Mouse (Mus musculus) splenic B cell, adult 2 months (primary cell): Measurements from ENCODE around the gene Ceacam18.
A peak's percentile ranks its signal among the peaks of the same experiment; 100 is the strongest.
"Not testable (repeated sequence)": the region's sequence is repeated elsewhere in the genome, so short reads cannot be mapped to it uniquely, and the experiment has no call there.

ENCODE experiments used
- DNase-seq: peaks from one replicate; pipeline ENCODE4 v3.0.0-alpha.2; 2011; ENCODE audit warnings: low read depth, low spot score
- H3K27me3 ChIP-seq: 2 replicates; pipeline ENCODE4 v1.6.1; 2012; ENCODE audit warnings: mild to moderate bottlenecking, low read length, moderate library complexity, mixed read lengths; ENCODE audit not compliant: control insufficient read depth, poor library complexity, insufficient read depth, severe bottlenecking
- H3K36me3 ChIP-seq: 2 replicates; pipeline ENCODE4 v1.6.1; 2012; ENCODE audit warnings: mild to moderate bottlenecking, low read length, moderate library complexity, mixed read lengths; ENCODE audit not compliant: control insufficient read depth, poor library complexity, insufficient read depth, severe bottlenecking

Gene Ceacam18

GRCm38 (mm10) chr7:43642587-43642986 is 8.1 kb downstream of the Ceacam18 start:
- no peaks in the 10 kb centered on the region for H3K27me3 ChIP-seq
- no peak for DNase-seq
- H3K36me3 ChIP-seq, result no peaks in the 10 kb centered on the region

- no peaks in the 10 kb centered on the region for H3K27me3 ChIP-seq
- DNase-seq, result no peak
- H3K36me3 ChIP-seq, result no peaks in the 10 kb centered on the region
These were observed 8.6 kb downstream of the Ceacam18 start for GRCm38 (mm10) chr7:43643046-43643652.

GRCm38 (mm10) chr7:43652683-43653082 is 18.2 kb downstream of the Ceacam18 start:
- no peak for DNase-seq
- no peaks in the 10 kb centered on the region for H3K36me3 ChIP-seq
- no peaks in the 10 kb centered on the region for H3K27me3 ChIP-seq

- no peak for DNase-seq
- Histone ChIP-seq H3K27me3 (no peaks in the 10 kb centered on the region), H3K36me3 (no peaks in the 10 kb centered on the region)
These were observed 20.0 kb downstream of the Ceacam18 start for GRCm38 (mm10) chr7:43654519-43654918.

- H3K36me3 ChIP-seq, result no peaks in the 10 kb centered on the region
- DNase-seq, result no peak
These were observed 21.7 kb downstream of the Ceacam18 start for GRCm38 (mm10) chr7:43656232-43656631.

GRCm38 (mm10) chr7:43660002-43660401 is 25.5 kb downstream of the Ceacam18 start, which contains the start of gene Siglece:
Gene Siglece (minus strand): TSS chr7:43660161.
- no peak for DNase-seq
- Histone ChIP-seq H3K36me3 (no peaks in the 10 kb centered on the region), H3K27me3 (no peaks in the 10 kb centered on the region; the same call in 1 of the 2 replicates)

More at GRCm38 (mm10) chr7:43656232-43656631, 21.7 kb downstream of the Ceacam18 start:
- no peaks in the 10 kb centered on the region; the same call in 1 of the 2 replicates for H3K27me3 ChIP-seq

GRCm38 (mm10) chr7:43662804-43663203 is 28.3 kb downstream of the Ceacam18 start:
- no peaks in the 10 kb centered on the region for H3K36me3 ChIP-seq
- no peak for DNase-seq
- H3K27me3 ChIP-seq, result no peaks in the 10 kb centered on the region; the same call in 1 of the 2 replicates

GRCm38 (mm10) chr7:43667221-43667620 is 32.7 kb downstream of the Ceacam18 start:
- not testable (repeated sequence) for H3K27me3 ChIP-seq, DNase-seq, H3K36me3 ChIP-seq

- DNase-seq, result peak; percentile 62
- H3K27me3 ChIP-seq, result no peaks in the 10 kb centered on the region
- H3K36me3 ChIP-seq, result no peaks in the 10 kb centered on the region
These were observed 34.1 kb downstream of the Ceacam18 start for GRCm38 (mm10) chr7:43668582-43668981.

- DNase-seq, result no peak
- no peaks in the 10 kb centered on the region for H3K27me3 ChIP-seq
These were observed 36.7 kb downstream of the Ceacam18 start for GRCm38 (mm10) chr7:43671064-43671808.

GRCm38 (mm10) chr7:43671809-43672580 is 37.5 kb downstream of the Ceacam18 start, which contains the start of gene Ctu1:
Gene Ctu1 (plus strand): TSS chr7:43672016.
- peaks cover 4% of the 10 kb centered on the region; the same call in 1 of the 2 replicates for H3K36me3 ChIP-seq
- DNase-seq, result peak; percentile 92
- no peaks in the 10 kb centered on the region for H3K27me3 ChIP-seq

More at GRCm38 (mm10) chr7:43671064-43671808, 36.7 kb downstream of the Ceacam18 start:
- H3K36me3 ChIP-seq, result peaks cover 1% of the 10 kb centered on the region; the same call in 1 of the 2 replicates

GRCm38 (mm10) chr7:43672581-43673260 is 38.2 kb downstream of the Ceacam18 start:
- no peak for DNase-seq
- Histone ChIP-seq H3K27me3 (no peaks in the 10 kb centered on the region), H3K36me3 (peaks cover 8% of the 10 kb centered on the region; the same call in 1 of the 2 replicates)

GRCm38 (mm10) chr7:43675091-43675490 is 40.6 kb downstream of the Ceacam18 start:
- DNase-seq, result no peak
- no peaks in the 10 kb centered on the region for H3K27me3 ChIP-seq

GRCm38 (mm10) chr7:43678517-43678916 is 44.0 kb downstream of the Ceacam18 start:
- H3K36me3 ChIP-seq, result peaks cover 10% of the 10 kb centered on the region; the same call in 1 of the 2 replicates
- peak; percentile 43 for DNase-seq
- no peaks in the 10 kb centered on the region for H3K27me3 ChIP-seq

More at GRCm38 (mm10) chr7:43675091-43675490, 40.6 kb downstream of the Ceacam18 start:
- H3K36me3 ChIP-seq, result peaks cover 10% of the 10 kb centered on the region; the same call in 1 of the 2 replicates
